Mouse (Mus musculus): ENCODE measurements around the gene 2310030G06Rik.

The 2310030G06Rik gene

GRCm38 (mm10) chr9:50742744-50743143 lies 3.6 kb downstream of the 2310030G06Rik start:
- no peak for DNase-seq (ENCODE audit: low spot score in 2 of 2)

GRCm38 (mm10) chr9:50742261-50742660 lies 4.1 kb downstream of the 2310030G06Rik start:
- no peak for DNase-seq (ENCODE audit: low spot score in 2 of 2)

DNA sequence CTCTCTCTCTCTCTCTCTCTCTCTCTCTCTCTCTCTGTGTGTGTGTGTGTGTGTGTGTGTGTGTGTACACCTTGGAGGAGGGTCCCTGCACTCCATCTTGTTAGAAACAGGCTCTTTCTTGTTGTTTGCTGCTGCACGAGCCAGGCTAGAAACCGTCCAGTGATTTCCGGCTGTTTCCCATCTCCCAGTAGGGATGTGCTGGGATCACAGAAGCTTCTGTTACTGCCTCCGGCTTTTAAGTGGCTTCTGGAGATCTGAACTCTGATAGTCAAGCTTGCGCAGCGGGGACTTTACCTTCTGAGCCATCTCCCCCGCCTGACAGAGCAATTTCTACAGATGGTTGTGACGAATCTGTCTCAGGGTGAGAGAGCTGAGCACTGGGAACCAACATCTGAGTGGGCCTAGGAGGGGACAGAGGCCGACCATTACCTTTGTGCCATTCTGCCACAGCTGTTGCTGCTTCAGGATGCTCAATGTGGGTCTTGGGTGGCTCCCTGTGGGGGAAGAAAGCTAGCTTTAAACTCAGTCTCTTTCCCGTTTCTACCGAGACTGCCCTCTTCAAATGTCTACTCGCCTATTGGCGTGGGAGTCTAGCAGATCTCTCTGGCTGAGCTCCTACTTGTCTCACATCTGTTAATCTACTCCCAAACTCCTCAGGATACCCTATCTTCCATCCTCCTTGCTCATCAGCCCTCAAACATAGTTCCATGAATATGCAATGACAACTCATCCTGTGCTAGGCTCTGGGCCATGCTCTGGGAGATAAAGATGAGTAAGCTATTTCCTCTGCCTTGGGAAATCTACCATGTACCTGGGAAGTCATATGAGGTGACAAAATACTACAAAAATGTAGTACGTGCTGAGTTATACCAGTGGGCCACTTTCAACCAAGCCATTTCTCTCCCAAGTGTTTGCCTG lies 5.2 kb downstream of the 2310030G06Rik start:
- DNase-seq (ENCODE audit: low spot score in 2 of 2), result no peak

DNA sequence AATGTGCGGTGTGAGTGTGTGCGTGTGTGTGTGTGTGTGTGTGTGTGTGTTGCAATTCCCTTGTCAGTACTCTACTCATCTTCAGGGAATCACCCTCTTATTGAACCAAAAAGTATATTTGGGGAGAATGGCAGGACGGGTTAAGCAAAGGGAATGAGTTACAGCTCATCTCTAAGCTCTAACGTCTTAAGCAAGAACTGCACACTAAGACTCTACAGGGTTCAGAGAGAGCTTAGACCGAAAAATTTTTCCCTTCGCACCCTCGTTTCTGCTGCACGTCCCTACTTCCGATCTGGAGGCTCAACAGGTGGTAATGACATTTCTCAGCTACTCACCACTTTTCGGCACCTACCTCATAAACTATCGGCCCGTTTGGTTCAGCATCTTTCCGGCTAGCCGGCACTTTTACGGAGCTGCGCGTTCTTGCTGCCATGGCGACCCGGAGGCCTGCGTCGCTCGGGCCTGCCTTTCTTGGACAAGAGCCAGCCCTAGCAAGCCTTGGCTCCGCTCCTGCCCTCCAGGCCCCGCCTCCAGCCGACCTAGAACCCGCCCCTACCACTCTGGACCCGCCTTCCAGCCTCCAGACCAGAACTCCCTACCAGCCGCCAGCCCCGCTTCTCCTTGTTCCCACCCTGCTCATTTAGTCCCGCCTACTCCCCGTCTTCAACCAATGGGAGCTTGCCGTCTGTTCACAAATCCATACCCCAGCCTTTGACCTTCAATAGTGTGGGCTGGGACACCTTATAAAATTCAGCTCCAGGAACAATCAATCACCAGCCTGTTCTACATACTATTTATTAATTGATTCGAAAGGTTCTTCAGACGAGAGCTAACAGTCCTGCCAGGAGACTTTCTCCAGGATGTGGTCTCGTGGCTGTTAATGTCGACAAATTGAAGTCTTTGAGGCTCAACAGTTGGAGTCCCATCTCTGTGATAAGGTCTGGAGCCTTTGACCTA lies 7.1 kb downstream of the 2310030G06Rik start, which contains the start of gene Dixdc1:
Gene Dixdc1, minus strand, starts transcription at position 604 of the 957 bp plus-strand sequence.
- peak; percentile 67 to 89 for DNase-seq (ENCODE audit: low spot score in 2 of 2)

DNA sequence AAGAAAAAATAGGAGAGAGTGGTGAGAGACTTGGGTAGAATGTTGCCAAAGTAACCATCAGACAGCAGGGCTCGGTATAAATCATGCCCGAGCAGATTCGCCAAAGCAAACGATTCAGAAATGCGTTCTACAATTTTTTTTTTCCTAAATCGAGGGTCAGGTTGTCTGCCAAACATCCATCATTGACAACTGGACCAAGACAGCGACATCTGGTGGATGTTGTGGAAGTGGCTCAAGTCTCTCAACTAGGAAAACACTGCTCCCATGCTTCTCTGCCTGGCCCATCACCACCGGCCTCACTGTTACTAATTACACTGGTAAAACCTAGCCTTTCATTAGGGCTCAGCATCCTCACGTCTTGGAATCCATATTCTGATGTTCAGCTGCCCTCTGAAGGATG lies 11.3 kb downstream of the 2310030G06Rik start:
- peak; percentile 19 to 46 for DNase-seq (ENCODE audit: low spot score in 2 of 2)

GRCm38 (mm10) chr9:50732560-50732959 lies 13.8 kb downstream of the 2310030G06Rik start:
- DNase-seq (ENCODE audit: low spot score in 2 of 2), result no peak

GRCm38 (mm10) chr9:50729600-50729999 lies 16.7 kb downstream of the 2310030G06Rik start:
- no peak for DNase-seq (ENCODE audit: low spot score in 2 of 2)

- peak; percentile 9 to 61 for DNase-seq (ENCODE audit: low spot score in 2 of 2)
Observed at GRCm38 (mm10) chr9:50727925-50728651, 18.2 kb downstream of the 2310030G06Rik start.

DNA sequence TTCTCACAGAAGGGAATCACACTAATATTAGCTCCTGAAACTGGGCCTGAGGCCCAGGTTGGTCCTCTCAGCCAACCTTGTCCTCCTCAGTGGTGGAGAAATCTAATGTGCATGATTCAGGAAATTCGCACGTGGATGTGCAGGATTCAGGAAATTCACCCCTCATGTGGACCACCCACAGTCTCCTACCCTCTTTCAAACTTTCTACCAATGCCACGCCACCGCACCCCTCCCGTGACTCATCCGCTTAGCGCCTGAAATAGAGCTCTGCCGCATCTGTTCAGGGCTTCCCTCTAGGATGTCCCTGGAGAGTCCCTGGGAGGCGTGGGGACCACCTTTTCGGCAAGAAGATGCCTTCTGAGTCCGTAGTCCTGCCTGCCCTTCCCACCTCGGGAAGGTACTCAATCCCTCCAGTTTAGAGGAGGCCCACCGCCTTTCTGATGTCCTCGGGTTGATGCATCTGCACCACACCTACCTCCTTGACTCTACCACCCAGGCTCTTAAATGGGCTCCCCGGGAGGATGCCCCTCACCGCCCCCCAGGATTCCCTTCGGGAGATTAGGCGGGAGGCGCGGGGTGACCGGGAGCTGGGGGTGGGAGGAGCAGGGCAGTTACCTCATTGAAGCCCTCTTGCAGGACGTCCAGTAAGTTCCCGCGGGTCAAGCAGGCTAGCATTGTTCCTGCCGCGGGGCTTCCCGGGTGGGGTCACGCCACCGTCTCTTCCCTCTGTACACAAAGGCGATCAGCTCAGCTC lies 19.0 kb downstream of the 2310030G06Rik start:
- DNase-seq (ENCODE audit: low spot score in 2 of 2), result no peak

- DNase-seq (ENCODE audit: low spot score in 2 of 2), result no peak
Observed at GRCm38 (mm10) chr9:50725921-50726590, 20.3 kb downstream of the 2310030G06Rik start.

- no peak for DNase-seq (ENCODE audit: low spot score in 2 of 2)
Observed at GRCm38 (mm10) chr9:50724661-50725330, 21.5 kb downstream of the 2310030G06Rik start.

DNA sequence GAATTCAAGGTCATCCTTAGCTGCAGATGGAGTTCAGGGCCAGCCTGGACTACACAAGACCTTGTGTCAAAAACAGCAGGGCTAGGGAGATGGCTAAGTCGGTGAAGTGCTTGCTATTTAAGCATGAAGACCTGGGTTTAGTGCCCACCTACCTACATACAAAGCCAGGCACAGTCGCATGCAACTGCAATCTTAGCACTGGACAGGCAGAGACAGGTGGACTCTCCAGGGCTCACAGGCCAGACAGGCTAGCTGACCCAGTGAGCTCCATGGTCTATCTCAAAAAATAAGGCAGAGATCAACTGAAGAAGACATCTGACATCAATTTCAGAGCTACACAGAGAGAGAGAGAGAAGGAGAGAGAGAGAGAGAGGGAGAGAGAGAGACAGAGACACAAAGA lies 22.2 kb downstream of the 2310030G06Rik start:
- DNase-seq (ENCODE audit: low spot score in 2 of 2), result no peak

GRCm38 (mm10) chr9:50723406-50723805 lies 22.9 kb downstream of the 2310030G06Rik start:
- DNase-seq (ENCODE audit: low spot score in 2 of 2), result no peak

DNA sequence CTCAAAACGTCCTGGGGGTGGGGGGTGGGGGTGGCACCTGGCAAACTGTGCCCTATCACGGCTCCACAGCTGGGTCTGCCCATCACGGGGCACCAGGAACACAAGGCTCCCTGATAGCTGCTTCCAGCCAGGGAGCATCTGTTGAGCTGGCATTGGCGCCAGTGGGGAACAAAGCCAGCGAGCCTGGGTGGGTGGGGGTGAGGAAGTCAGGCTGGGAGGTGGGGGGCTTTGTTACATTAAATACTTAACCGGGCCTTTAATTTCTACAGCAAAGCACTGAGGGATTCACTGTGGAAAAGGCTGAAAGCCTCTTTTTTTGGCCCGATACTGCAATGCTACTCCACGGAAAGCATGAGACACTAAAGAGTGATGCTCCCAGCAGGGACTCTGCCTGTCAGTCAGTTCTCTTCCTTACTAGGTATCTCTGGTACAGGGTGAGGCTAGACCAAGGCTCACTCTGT lies 23.9 kb downstream of the 2310030G06Rik start:
- no peak for DNase-seq (ENCODE audit: low spot score in 2 of 2)

DNA sequence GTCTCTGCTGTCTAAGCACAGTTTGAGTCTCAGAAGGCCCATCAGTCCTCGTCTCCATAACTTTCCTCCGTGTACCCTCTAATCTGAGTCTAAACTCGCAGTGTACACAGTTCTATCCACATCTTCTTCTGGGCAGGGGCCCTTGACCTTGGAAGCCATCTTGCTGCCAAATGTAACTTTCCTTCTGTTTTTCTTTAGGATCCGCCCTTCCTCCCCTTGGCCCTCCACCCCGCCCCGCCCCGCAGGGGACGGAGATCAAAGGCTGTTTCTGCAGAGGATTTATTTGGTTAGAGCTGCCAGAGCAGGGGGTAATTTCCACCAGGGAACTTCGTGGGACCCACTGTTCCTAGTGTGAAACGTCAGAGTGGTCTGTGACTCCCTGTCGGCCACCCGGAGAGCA lies 25.3 kb downstream of the 2310030G06Rik start:
- no peak for DNase-seq (ENCODE audit: low spot score in 2 of 2)

- DNase-seq (ENCODE audit: low spot score in 2 of 2), result no peak
Observed at GRCm38 (mm10) chr9:50718878-50719277, 27.5 kb downstream of the 2310030G06Rik start.

DNA sequence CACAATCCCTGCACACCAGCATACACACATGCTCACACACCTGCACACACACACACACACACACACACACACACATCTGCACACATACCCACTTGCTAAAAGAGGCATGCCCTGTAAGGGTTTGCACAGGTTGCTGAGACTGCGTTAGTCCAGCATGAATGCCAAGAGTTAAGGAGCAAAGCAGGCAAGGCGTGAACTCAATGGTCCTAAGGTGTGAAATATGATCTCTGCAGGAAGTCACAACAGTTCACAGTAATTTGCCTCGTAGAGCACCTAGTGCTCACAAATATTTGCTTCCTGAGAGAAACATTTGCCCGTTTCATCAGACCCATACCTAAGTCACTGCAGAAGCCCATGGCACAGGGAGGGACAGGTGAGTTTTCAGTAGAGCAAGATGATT lies 32.1 kb downstream of the 2310030G06Rik start:
- DNase-seq (ENCODE audit: low spot score in 2 of 2), result no peak

GRCm38 (mm10) chr9:50711337-50711736 lies 35.0 kb downstream of the 2310030G06Rik start:
- no peak for DNase-seq (ENCODE audit: low spot score in 2 of 2)

- no peak for DNase-seq (ENCODE audit: low spot score in 2 of 2)
Observed at GRCm38 (mm10) chr9:50709108-50709507, 37.2 kb downstream of the 2310030G06Rik start.

DNA sequence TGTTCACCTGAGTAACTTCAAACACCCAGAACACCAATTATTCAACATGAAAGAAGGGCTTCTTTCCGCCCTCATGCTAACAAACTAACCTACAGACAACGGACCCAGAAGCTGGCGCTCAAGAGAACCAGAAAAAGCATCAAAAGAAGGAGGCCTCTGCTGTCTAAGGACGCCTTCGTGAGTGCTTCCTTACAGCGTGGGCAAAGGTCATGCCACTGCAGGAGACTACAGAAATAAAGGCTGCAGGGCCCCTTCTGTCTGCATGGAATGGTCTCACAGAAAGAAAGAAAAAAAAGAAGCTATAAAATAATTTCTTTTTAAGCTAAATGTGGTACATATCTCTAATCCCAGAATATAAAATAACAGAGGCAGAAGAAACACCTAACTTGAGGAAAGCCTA lies 41.4 kb downstream of the 2310030G06Rik start:
- DNase-seq (ENCODE audit: low spot score in 2 of 2), result no peak
